Mouse (Mus musculus): ENCODE measurements around the gene 4933425L06Rik.

DNA sequence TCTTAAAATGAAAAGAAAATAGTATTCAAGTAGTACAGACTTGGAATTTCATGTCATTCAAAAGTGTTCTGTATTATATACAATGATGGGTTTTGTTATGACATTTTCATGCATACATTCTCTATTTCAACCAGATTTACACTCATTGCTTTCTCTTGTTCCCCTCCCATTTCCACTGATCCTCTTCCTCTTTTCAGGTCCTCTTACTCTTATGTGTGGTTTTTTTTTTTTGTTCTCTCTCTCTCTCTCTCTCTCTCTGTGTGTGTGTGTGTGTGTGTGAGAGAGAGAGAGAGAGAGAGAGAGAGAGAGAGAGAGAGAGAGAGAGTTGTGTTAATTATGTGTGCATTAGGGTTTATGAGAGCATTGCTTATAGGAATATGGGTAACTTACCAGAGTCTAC is 15.8 kb upstream of the 4933425L06Rik start:
- TF ChIP-seq GATA1 (IDR thresholded peaks at IDR 0.05; ENCODE audit: low read length): no peak
- TF ChIP-seq TAL1 (IDR thresholded peaks at IDR 0.05; ENCODE audit: low read length): no peak

All from erythroblast, embryonic 14.5 days (primary cell).